Mouse (Mus musculus) olfactory bulb, adult 2 months (tissue): ENCODE data around the gene Cep135. TPM values are rescaled to one million over a fixed set of nuclear protein-coding genes. Genes with fewer than 3 reads are reported as not detected.

ENCODE experiments used
- H3K27ac ChIP-seq: fragments of 200-500 bp; 2 replicates; pipeline ENCODE4 v1.5.1; 2012; ENCODE audit warnings: low read depth, low read length; ENCODE audit not compliant: insufficient read depth
- H3K4me1 ChIP-seq: fragments of 200-500 bp; 2 replicates; pipeline ENCODE4 v1.6.1; 2012; ENCODE audit warnings: low read length; ENCODE audit not compliant: control insufficient read depth, insufficient read depth
- H3K4me3 ChIP-seq: fragments of 200-500 bp; 2 replicates; pipeline ENCODE4 v1.5.1; 2012; ENCODE audit warnings: mild to moderate bottlenecking, low read depth, low read length, moderate library complexity; ENCODE audit not compliant: insufficient read depth
- CTCF ChIP-seq: fragments of 200-500 bp; IDR thresholded peaks from 2 replicates; pipeline ENCODE4 v1.5.1; 2012; ENCODE audit warnings: low read depth, mild to moderate bottlenecking, low read length, moderate library complexity; ENCODE audit not compliant: insufficient read depth
- POLR2A ChIP-seq: fragments of 200-500 bp; IDR thresholded peaks from 2 replicates; pipeline ENCODE4 v1.6.1; 2012; ENCODE audit warnings: mild to moderate bottlenecking, low read depth, low read length, moderate library complexity; ENCODE audit not compliant: insufficient read depth
- WGBS: fragments of 180-500 bp; shearing (Covaris S2); methylation state at CpG from one replicate; pipeline ENCODE4 v1.1.7; 2018; 5-methylcytosine and 5-hydroxymethylcytosine counted together
- polyA plus RNA-seq: library from polyadenylated mRNA; stranded (reverse); fragments of >200 nt; gene quantifications from 2 replicates; pipeline ENCODE4 v1.2.4, GENCODE M21; 2012; ENCODE audit warnings: low replicate concordance; ENCODE audit not compliant: missing spikeins, insufficient read depth, insufficient read length

The Cep135 gene
- polyA plus RNA-seq, 1 experiment = not detected

GRCm38 (mm10) chr5:76687961-76688600 lies 99.6 kb downstream of the Cep135 start:
- Histone ChIP-seq H3K4me1 (peaks cover under 1% of the 10 kb centered on the region; the same call in 1 of the 2 replicates), H3K4me3 (no peak overlapping the region), H3K27ac (no peak overlapping the region)
- no peak for TF ChIP-seq CTCF
- TF ChIP-seq POLR2A = no peak
- WGBS = 86% methylated on average over 10 of the region's 10 CpGs

DNA sequence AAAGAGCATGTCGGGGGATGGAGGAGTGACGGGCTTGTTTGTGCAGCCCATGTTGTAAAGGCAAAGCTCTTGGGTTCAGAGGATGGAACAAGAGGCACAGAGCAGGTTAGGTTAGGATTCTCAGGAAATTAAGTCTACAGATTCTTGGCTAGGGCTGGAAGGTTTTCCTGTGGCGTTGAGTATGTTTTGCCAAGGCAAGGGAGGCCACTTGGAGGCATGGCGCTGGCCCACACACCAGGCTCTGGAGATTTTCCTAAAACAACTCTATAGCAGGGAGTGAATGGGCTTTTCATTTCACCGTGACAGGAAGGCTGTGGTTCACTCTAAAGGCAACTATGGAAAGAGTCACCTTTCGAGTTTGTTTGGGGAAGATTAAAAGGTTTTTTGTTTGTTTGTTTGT lies 100.1 kb downstream of the Cep135 start:
- WGBS = 69% methylated on average over 6 of the region's 6 CpGs
- TF ChIP-seq POLR2A (no peak), CTCF (no peak)
- no peaks in the 10 kb centered on the region; the same call in 1 of the 2 replicates for H3K4me1 ChIP-seq
- no peak overlapping the region for H3K27ac ChIP-seq
- no peak overlapping the region for H3K4me3 ChIP-seq

GRCm38 (mm10) chr5:76690177-76690593 lies 101.7 kb downstream of the Cep135 start:
- Histone ChIP-seq H3K4me1 (no peaks in the 10 kb centered on the region; the same call in 1 of the 2 replicates), H3K4me3 (no peak overlapping the region), H3K27ac (no peak overlapping the region)
- WGBS = 55% methylated on average over 5 of the region's 5 CpGs
- TF ChIP-seq CTCF (no peak), POLR2A (no peak)

- Histone ChIP-seq H3K4me1 (no peaks in the 10 kb centered on the region; the same call in 1 of the 2 replicates), H3K4me3 (no peak overlapping the region)
- 92% methylated on average over 5 of the region's 5 CpGs for WGBS
These were observed 102.8 kb downstream of the Cep135 start for GRCm38 (mm10) chr5:76691251-76691650.

GRCm38 (mm10) chr5:76691706-76692424 lies 103.4 kb downstream of the Cep135 start:
- no peak overlapping the region for H3K27ac ChIP-seq
- no peak overlapping the region for H3K4me3 ChIP-seq
- no peaks in the 10 kb centered on the region; the same call in 1 of the 2 replicates for H3K4me1 ChIP-seq
- TF ChIP-seq POLR2A = no peak
- TF ChIP-seq CTCF = no peak
- 77% methylated on average over 12 of the region's 12 CpGs for WGBS

More at GRCm38 (mm10) chr5:76691251-76691650, 102.8 kb downstream of the Cep135 start:
- TF ChIP-seq CTCF (no peak), POLR2A (no peak)
- H3K27ac ChIP-seq = no peak overlapping the region

Other genes starting within 250 kb of the Cep135 start
- gene Nmu, start 224.9 kb upstream of the Cep135 start, polyA plus RNA-seq = not detected in 2 replicates
- gene Gm7271, start 104.7 kb upstream of the Cep135 start, polyA plus RNA-seq = not detected in 2 replicates
- gene Exoc1, start 59.4 kb upstream of the Cep135 start, polyA plus RNA-seq = not detected in 2 replicates
- not detected in 2 replicates for gene C530008M17Rik, start 67.8 kb downstream of the Cep135 start, polyA plus RNA-seq